Mouse (Mus musculus) kidney, postnatal 4 days (tissue): ENCODE results near the gene Rflna.

Experiments
- DNase-seq, 2 experiments: peaks; one replicate each; pipeline ENCODE4 v3.0.0; 2021; ENCODE audit warnings: mixed read lengths in 2 of 2

Rflna gene

GRCm38 (mm10) chr5:125006896-125007295 lies 3.9 kb downstream of the Rflna start:
- DNase-seq = no peak

DNA sequence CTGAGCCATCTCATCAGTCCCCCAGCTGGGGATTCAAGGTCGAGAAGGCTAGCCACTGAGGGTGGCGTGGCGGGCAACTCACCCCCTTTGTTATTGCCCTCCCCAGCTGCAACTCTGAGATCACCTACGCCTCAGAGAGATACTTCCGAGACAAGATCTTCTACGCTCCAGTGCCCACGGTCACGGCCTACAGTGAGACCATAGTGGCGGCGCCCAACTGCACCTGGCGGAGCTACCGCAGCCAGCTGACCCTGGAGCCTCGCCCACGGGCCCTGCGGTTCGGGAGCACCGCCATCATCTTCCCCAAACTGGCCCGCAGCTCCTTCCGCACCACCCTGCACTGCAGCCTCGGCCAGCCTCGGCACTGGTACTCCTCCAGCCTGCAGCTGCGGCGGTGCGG lies 8.1 kb downstream of the Rflna start:
- DNase-seq = peak in 1 of 2 experiments; percentile 39

- DNase-seq = no peak
Measured at GRCm38 (mm10) chr5:125011628-125012027, 8.6 kb downstream of the Rflna start.

- DNase-seq = peak; percentile 85 to 86
Measured at GRCm38 (mm10) chr5:125014497-125014896, 11.5 kb downstream of the Rflna start.

DNA sequence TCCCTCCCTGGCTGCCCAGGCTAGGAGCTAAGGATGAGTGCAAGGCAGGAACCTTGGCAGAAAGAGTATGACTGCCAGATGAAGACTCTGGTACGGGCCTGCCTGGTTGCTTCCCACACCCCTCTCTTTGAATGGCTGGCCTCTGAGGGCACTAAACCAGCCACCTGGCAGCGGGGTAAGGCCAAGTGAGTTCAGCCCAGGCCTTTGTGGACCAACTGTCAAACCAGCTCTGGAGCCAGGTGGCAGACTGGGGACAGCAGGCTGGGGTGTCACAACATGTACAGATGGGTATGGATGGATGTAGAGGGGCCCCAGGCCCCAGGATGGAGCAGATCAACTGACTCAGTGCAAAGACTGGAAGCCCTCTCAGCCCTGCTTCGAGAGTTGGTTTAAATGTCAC lies 12.0 kb downstream of the Rflna start:
- DNase-seq = no peak

DNA sequence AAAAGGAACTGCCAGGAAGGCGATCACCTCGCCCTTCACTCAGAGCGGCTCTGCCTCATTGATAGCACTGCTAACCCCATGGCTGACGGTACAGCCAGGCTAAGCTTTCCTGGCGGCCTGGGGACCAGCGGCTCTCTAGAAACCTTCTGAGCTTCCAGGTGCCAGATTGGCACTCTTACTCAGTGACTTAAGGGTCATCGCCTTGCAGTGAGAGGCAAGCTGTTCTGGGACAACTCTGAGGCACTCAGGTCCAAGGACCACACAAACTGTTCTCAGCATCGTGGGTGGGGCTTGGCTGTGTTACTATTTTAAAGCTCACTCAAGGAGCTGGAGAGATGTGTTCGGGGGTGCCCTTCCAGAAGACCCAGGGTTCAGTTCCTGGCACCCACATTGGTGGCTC lies 12.6 kb downstream of the Rflna start:
- DNase-seq = no peak

- DNase-seq = no peak
Measured at GRCm38 (mm10) chr5:125016421-125017242, 13.6 kb downstream of the Rflna start.

DNA sequence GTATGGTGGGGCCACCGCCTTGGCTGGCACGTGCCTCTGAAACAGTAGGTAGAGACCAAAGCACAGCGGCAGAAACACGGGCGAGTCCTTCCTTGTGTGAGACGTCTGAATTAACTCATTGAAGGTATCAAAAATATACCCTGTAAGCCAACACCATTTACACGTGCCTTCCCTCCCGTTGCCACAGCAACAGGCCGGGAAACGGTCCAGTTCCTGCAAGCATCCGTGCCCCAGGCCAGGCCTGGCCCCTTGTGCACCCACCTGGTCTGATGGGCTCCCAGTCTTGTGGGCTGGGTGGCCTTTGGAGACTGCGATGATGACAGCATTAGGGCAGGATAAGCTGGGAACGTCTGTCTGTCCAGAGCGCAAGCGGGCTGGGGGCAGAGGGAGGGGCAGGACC lies 14.3 kb downstream of the Rflna start:
- peak; percentile 55 to 74 for DNase-seq

DNA sequence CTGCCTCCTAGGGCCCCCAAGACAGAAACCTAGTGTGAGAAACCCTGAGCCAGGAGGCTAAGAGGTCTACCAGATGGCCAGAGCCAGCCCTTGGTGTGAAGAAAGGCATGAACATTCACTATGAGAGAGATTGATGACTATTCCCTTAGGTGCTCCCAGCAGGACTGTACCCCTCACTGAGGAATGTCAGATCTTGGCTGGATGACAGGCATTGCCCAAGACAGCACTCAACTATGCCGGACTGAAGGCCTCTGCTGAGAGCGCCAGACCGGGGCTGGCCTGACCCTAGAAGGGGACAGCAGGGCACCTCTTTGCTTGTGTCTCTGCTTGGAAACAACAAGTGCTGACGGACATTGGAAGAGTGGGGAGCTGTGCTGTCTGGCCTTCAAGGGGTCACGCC lies 16.1 kb downstream of the Rflna start:
- no peak for DNase-seq

DNA sequence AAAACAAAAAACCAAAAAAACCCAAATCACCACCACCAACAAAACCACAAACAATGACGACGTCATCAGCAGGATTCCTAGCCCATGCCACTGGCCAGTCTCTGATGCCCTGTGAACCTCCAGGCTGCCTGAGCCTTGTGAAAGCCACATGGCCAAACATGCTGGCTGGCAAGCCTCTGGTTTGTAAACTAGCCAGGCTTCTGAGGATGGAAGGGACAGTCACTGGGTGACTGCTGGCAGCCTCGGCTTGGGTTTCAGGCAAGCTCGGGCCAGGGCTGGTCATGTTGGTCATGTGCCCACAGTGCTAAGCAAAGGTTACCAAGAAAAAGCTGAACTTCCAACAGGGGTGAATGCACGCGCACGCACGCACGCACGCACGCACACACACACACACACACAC lies 18.3 kb downstream of the Rflna start:
- DNase-seq = no peak

- DNase-seq = peak; percentile 62 to 66
Measured at GRCm38 (mm10) chr5:125024002-125024401, 21.0 kb downstream of the Rflna start.

GRCm38 (mm10) chr5:125028371-125028770 lies 25.4 kb downstream of the Rflna start:
- no peak for DNase-seq

DNA sequence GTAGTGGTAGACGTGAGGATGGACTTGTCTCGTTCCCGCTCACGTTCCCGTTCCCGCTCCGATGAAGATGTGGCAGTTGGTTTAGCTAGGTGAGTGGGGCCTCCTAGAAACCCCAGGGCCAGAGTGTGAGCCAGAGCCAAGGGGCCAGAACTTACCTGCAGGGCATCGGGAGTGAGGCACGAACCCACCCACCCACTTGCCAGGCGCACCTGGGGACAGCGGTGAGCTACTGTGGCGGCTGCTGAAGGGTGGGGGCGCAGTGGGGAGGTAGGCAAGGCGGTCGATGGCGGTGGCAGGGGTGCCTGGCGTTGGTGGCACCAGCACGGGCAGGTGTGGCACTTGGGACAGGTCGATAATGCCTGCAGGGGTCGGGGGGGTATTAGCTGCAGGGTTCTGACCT lies 25.9 kb downstream of the Rflna start:
- DNase-seq = no peak

GRCm38 (mm10) chr5:125036483-125036882 lies 33.5 kb downstream of the Rflna start:
- DNase-seq = no peak

- DNase-seq = no peak
Measured at GRCm38 (mm10) chr5:125039377-125040027, 36.5 kb downstream of the Rflna start.

DNA sequence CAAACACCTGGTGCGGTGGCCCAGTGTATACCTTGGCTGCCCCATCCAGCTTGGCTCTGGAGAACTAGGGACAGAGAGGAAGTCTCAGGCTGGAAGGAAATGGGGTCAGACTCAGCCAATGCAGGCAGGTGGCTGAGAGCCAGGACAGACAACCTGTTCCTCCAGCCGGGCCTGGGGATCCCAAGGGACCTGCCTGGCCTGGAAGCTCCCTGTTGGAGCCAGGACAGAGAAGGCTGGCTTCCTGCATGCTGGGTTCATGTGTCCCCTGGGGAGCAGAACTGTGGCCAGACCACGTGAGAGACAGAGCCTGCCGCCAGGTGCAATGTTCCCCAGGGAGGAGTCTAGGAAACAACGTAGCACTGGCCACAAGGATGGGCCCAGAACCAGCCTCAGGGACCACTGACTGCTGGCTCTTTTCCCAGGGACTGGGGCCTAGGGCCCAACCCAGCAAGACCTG lies 37.1 kb downstream of the Rflna start:
- peak; percentile 77 to 81 for DNase-seq

DNA sequence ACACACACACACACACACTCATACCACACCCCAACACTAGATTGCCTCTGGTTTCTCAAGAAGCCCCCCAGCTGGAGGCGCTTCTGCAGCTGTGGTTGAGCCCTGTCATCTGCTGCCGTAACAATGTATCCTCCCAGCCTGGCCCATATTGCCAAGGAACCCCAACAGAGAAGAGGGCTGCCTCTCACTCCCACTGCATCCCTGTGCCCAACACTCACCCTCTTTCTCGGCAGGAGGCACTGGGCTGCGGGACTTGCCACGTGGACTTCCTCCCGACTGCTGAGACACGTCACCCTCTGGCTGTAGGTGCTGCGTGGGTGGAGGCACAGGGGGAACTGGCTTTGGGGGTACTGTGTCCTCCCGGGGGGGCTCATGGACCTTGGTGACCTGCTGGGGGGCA lies 38.6 kb downstream of the Rflna start:
- no peak for DNase-seq

DNA sequence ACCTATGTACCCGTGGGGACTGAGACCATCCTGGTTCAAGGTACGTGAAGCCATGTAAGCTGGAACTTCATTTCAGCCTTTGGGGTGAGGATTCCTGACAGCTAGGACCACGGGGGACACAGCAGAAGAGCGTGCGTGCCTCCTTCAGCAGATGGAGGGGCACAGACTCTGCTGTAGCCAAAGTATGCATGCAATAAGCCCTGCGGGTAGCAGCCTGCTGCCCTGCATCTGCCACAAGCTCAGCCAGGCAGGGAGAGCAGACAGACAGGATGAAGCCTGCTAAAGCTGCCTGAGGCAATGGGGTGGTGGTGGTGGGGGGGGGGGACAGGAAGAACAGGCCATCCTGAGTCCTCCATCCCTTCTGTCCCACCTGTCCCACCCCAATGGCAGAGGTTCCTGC lies 40.4 kb downstream of the Rflna start:
- DNase-seq = no peak

DNA sequence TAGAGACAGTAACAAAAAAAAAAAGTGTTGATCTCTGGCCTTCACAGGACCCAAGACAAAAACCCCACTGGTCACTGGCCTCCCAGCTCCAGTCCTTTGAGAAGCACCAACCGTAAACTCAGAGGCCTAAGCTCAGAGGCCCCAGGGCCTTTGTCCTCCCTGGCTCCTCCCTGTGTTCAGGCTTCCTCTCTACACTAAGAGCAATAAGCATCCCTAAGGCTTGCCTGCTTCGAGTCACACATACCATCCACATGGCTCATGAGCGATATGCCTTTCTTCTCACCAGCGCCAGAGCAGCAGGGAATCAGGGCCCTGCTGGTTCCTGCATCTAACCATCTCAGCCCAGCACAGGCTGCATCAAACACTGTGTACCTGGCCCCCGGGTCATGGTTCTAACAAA lies 42.2 kb downstream of the Rflna start:
- DNase-seq = no peak

- DNase-seq = no peak
Measured at GRCm38 (mm10) chr5:125046436-125046835, 43.4 kb downstream of the Rflna start.

DNA sequence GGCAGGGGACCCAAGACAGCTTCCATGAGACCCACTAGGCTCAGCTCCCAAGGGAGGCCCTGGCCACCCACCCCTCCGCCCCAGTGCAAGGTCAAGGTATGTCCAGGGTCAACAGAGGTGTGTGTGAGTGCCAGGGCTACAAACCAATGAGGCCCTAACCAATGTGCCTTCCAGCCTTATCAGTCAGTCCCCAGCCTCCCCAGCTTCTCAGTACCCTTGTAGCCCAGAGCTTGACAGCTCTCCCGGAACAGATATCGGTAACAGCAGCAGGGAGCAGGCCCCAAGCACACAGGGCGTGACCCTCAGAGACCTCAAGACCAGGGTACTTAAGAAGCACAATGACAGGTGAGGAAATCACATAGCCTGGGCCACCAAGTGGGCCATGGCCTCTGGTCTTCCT lies 46.5 kb downstream of the Rflna start:
- DNase-seq = no peak

DNA sequence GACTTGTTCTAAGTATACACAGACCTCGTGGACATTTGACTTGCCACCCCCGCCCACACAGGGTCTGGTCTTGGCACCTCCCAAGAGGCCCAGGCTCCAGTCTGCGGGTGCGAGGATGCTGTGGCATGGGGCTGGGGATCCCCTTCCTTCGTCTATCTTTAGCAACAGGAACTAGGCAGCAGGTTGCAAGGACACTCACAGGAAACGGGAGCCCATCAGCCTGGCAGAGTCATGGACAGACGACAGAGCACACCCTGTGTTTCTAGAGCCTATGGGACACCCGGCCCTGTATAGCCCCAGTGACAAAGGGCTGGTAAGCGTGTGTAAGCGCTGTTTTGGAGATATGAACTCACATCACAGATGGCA lies 49.2 kb downstream of the Rflna start:
- DNase-seq = no peak

- DNase-seq = peak in 1 of 2 experiments; percentile 40
Measured at GRCm38 (mm10) chr5:125052603-125053488, 49.8 kb downstream of the Rflna start.
